Mouse (Mus musculus) ES-E14 (cell line): ENCODE measurements at regions not wholly inside any gene's neighbourhood (a gene's known extent, or its start where the extent isn't known, plus 50 kb on each side); places are given as distances from the start of the nearest gene placed in this dataset.

ENCODE experiments used
- DNase-seq: peaks from one replicate; pipeline ENCODE4 v3.0.0-alpha.2; 2013; ENCODE audit warnings: low read depth, low spot score
- H3K27ac ChIP-seq: 2 replicates; pipeline ENCODE4 v1.5.1; 2012; ENCODE audit warnings: low read depth, mild to moderate bottlenecking, low read length, moderate library complexity, mixed read lengths; ENCODE audit not compliant: poor library complexity, insufficient read depth, severe bottlenecking
- H3K36me3 ChIP-seq: 2 replicates; pipeline ENCODE4 v1.6.1; 2012; ENCODE audit warnings: mild to moderate bottlenecking, low read length, moderate library complexity, mixed read lengths; ENCODE audit not compliant: control insufficient read depth, poor library complexity, insufficient read depth, severe bottlenecking
- H3K4me1 ChIP-seq, 2 experiments: fragments of 150-350 bp in 1 of 2; sonication (generic) in 1 of 2; 2 replicates each; pipeline ENCODE4 v1.6.1; 2012; ENCODE audit warnings: low read length in 2 of 2, mild to moderate bottlenecking in 1 of 2, mixed read lengths in 1 of 2; ENCODE audit not compliant: control insufficient read depth in 2 of 2, insufficient read depth in 2 of 2, poor library complexity in 1 of 2
- H3K4me3 ChIP-seq, 2 experiments: fragments of 150-350 bp in 1 of 2; sonication (generic) in 1 of 2; 2 replicates each; pipeline ENCODE4 v1.5.1; 2012; ENCODE audit warnings: low read length in 2 of 2, low read depth in 1 of 2, mild to moderate bottlenecking in 1 of 2, mixed read lengths in 1 of 2; ENCODE audit not compliant: insufficient read depth in 1 of 2, poor library complexity in 1 of 2, severe bottlenecking in 1 of 2
- H3K9ac ChIP-seq: 2 replicates; pipeline ENCODE4 v1.6.1; 2012; ENCODE audit warnings: low read depth, mild to moderate bottlenecking, low read length, mixed read lengths; ENCODE audit not compliant: poor library complexity, insufficient read depth, severe bottlenecking
- H3K9me3 ChIP-seq: fragments of 150-350 bp; sonication (generic); 2 replicates; pipeline ENCODE4 v1.6.1; 2012; ENCODE audit warnings: low read depth, mild to moderate bottlenecking, low read length; ENCODE audit not compliant: control insufficient read depth, insufficient read depth
- CHD2 ChIP-seq: IDR thresholded peaks from 2 replicates; pipeline ENCODE4 v1.6.1; 2014; ENCODE audit warnings: mild to moderate bottlenecking, low read depth, low read length, inconsistent platforms
- HCFC1 ChIP-seq: IDR thresholded peaks from 2 replicates; pipeline ENCODE4 v1.6.1; 2012; ENCODE audit warnings: low read length, inconsistent platforms, borderline replicate concordance; ENCODE audit not compliant: insufficient read depth
- MAFK ChIP-seq: IDR thresholded peaks from 2 replicates; pipeline ENCODE4 v1.6.1; 2014; ENCODE audit warnings: mild to moderate bottlenecking, low read depth, low read length, inconsistent platforms; ENCODE audit not compliant: insufficient read depth
- ZC3H11A ChIP-seq: IDR thresholded peaks from 2 replicates; pipeline ENCODE4 v1.6.1; 2012; ENCODE audit warnings: low read depth, mild to moderate bottlenecking, inconsistent platforms, low read length, borderline replicate concordance
- ZNF384 ChIP-seq: IDR thresholded peaks from 2 replicates; pipeline ENCODE4 v1.6.1; 2012; ENCODE audit warnings: low read depth, low read length, inconsistent platforms
- in situ Hi-C, 2 experiments: fragments of 600-800 bp; cut with MboI; formaldehyde crosslinking; loops; one replicate each; pipeline ENCODE4 v1.15.1; 2025; ENCODE audit warnings: low sequenced_read_pairs in 2 of 2, inconsistent platforms in 1 of 2; ENCODE audit not compliant: unreplicated experiment in 2 of 2

DNA sequence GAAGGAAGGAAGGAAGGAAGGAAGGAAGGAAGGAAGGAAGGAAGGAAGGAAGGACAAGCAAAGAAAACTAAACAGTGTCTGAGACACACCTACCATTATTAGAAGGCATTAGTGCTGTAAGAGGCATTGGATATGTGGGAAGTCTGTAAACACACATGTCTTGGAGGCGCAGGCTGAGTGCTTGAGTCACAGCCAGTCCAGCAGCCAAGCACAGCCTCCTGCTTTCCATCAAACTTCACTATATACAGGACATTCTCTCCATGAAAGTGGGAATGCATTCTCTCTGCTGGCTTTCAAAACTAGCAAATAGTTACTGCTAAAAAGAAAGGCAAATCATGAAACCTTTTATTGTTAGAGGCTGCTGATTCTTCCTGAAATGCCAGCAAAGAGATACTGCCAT is 431.1 kb downstream of the Adam3 start:
- DNase-seq, result no peak

GRCm38 (mm10) chr8:24287861-24288260 is 437.8 kb downstream of the Adam3 start:
- H3K36me3 ChIP-seq, result no peaks in the 10 kb centered on the region
- no peak overlapping the region for H3K4me3 ChIP-seq
- in situ Hi-C loops, result no loop called here
- no peaks in the 10 kb centered on the region for H3K9me3 ChIP-seq
- H3K27ac ChIP-seq, result no peak overlapping the region
- H3K4me1 ChIP-seq, result no peaks in the 10 kb centered on the region
- no peak overlapping the region for H3K9ac ChIP-seq
- no peak for DNase-seq
- no peak for TF ChIP-seq MAFK
- TF ChIP-seq HCFC1, result no peak
- TF ChIP-seq ZNF384, result no peak
- TF ChIP-seq CHD2, result no peak
- TF ChIP-seq ZC3H11A, result no peak

More for the DNA sequence above, 431.1 kb downstream of the Adam3 start:
- H3K9me3 ChIP-seq, result no peaks in the 10 kb centered on the region
- no peaks in the 10 kb centered on the region for H3K4me1 ChIP-seq
- TF ChIP-seq CHD2 (no peak), HCFC1 (no peak)
- no peak overlapping the region for H3K27ac ChIP-seq
- H3K4me3 ChIP-seq, result no peak overlapping the region
- no peaks in the 10 kb centered on the region for H3K36me3 ChIP-seq
- in situ Hi-C loops, result no loop called here
- no peak overlapping the region for H3K9ac ChIP-seq

- no peak overlapping the region for H3K9ac ChIP-seq
- in situ Hi-C loops, result no loop called here
- no peak overlapping the region for H3K4me3 ChIP-seq
- H3K27ac ChIP-seq, result no peak overlapping the region
- no peak for TF ChIP-seq ZC3H11A
- TF ChIP-seq CHD2, result no peak
- TF ChIP-seq ZNF384, result no peak
- no peak for TF ChIP-seq MAFK
- TF ChIP-seq HCFC1, result no peak
- no peaks in the 10 kb centered on the region for H3K9me3 ChIP-seq
- no peak for DNase-seq
- no peaks in the 10 kb centered on the region for H3K36me3 ChIP-seq
- H3K4me1 ChIP-seq, result no peaks in the 10 kb centered on the region
Measured at GRCm38 (mm10) chr8:24284966-24285365, 440.7 kb downstream of the Adam3 start.

DNA sequence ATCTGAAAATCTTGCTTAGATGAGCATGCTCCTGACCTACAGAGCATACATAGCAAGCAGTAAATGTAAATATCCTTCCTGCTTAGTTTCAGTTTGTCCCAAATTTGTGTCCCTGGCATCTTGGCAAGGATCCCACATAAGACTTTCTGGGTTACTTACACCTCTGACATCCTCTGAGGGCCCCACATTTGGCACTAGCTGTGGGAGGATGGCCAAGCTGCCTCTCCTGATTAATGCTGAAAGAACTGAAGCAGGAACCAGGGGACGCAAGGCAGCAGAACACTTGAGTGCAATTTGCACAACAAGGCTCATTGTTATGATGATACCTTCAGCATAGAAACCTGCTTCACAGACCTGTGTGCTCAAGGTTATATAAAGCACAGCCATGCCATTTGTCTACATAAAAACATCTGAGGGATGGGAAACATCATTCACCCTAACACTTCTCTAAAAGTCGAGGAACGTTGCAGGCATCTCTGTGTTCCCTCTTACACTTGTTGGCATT is 441.7 kb downstream of the Adam3 start:
- TF ChIP-seq HCFC1 (no peak), ZNF384 (no peak)
- no peaks in the 10 kb centered on the region for H3K9me3 ChIP-seq
- H3K36me3 ChIP-seq, result no peaks in the 10 kb centered on the region
- no peak overlapping the region for H3K4me3 ChIP-seq
- no peak overlapping the region for H3K9ac ChIP-seq
- in situ Hi-C loops, result no loop called here
- no peak overlapping the region for H3K27ac ChIP-seq
- DNase-seq, result peak; percentile 13
- no peaks in the 10 kb centered on the region for H3K4me1 ChIP-seq

GRCm38 (mm10) chr8:24280296-24280695 is 445.4 kb downstream of the Adam3 start:
- in situ Hi-C loops, result no loop called here
- Histone ChIP-seq H3K9ac (no peak overlapping the region), H3K4me1 (no peaks in the 10 kb centered on the region), H3K9me3 (no peaks in the 10 kb centered on the region), H3K4me3 (no peak overlapping the region), H3K36me3 (no peaks in the 10 kb centered on the region), H3K27ac (no peak overlapping the region)
- DNase-seq, result no peak
- TF ChIP-seq MAFK, result no peak
- no peak for TF ChIP-seq ZNF384
- TF ChIP-seq CHD2, result no peak
- TF ChIP-seq HCFC1, result no peak
- no peak for TF ChIP-seq ZC3H11A
